Mouse (Mus musculus) testis, adult 2 months (tissue): Measurements from ENCODE around the gene Gm10842. TPM values are rescaled to one million over a fixed set of nuclear protein-coding genes. Genes with fewer than 3 reads are reported as not detected.
"Not testable (repeated sequence)": the region's sequence is repeated elsewhere in the genome, so short reads cannot be mapped to it uniquely, and the experiment has no call there.

Source experiments
- H3K27ac ChIP-seq: fragments of 200-500 bp; 2 replicates; pipeline ENCODE4 v1.5.1; 2012; ENCODE audit warnings: low read depth, low read length; ENCODE audit not compliant: control insufficient read depth, insufficient read depth
- H3K27me3 ChIP-seq: fragments of 200-500 bp; 2 replicates; pipeline ENCODE4 v1.6.1; 2012; ENCODE audit warnings: mild to moderate bottlenecking, low read length, moderate library complexity; ENCODE audit not compliant: control insufficient read depth, insufficient read depth
- H3K36me3 ChIP-seq: fragments of 200-500 bp; 2 replicates; pipeline ENCODE4 v1.6.1; 2012; ENCODE audit warnings: mild to moderate bottlenecking, low read length; ENCODE audit not compliant: control insufficient read depth, insufficient read depth
- H3K4me1 ChIP-seq: fragments of 200-500 bp; 2 replicates; pipeline ENCODE4 v1.6.1; 2012; ENCODE audit warnings: low read length; ENCODE audit not compliant: control insufficient read depth, insufficient read depth
- H3K4me3 ChIP-seq: fragments of 200-500 bp; 2 replicates; pipeline ENCODE4 v1.5.1; 2012; ENCODE audit warnings: low read depth, mild to moderate bottlenecking, low read length, moderate library complexity, mixed read lengths; ENCODE audit not compliant: control insufficient read depth
- CTCF ChIP-seq: fragments of 200-500 bp; IDR thresholded peaks from 2 replicates; pipeline ENCODE4 v1.5.1; 2012; ENCODE audit warnings: low read depth, mild to moderate bottlenecking, inconsistent platforms, low read length, moderate library complexity; ENCODE audit not compliant: control insufficient read depth, insufficient read depth, insufficient replicate concordance
- POLR2A ChIP-seq: fragments of 200-500 bp; IDR thresholded peaks from 2 replicates; pipeline ENCODE4 v1.6.1; 2012; ENCODE audit warnings: low read depth, mild to moderate bottlenecking, inconsistent platforms, low read length, moderate library complexity; ENCODE audit not compliant: control insufficient read depth
- polyA plus RNA-seq: library from polyadenylated mRNA; depleted of rRNA; stranded (reverse); fragments of >200 nt; gene quantifications from 2 replicates; pipeline ENCODE4 v1.2.3, GENCODE M21; 2012

Gm10842 gene
- polyA plus RNA-seq, 1 experiment, result not detected

- TF ChIP-seq POLR2A (no peak), CTCF (no peak)
- Histone ChIP-seq H3K27me3 (no peaks in the 10 kb centered on the region), H3K27ac (peak overlapping the region; percentile 45), H3K4me1 (peaks cover 5% of the 10 kb centered on the region), H3K4me3 (peak overlapping the region; percentile 100), H3K36me3 (no peaks in the 10 kb centered on the region)
These were observed 20.1 kb upstream of the Gm10842 start for GRCm38 (mm10) chr11:105126520-105127029.

- TF ChIP-seq POLR2A, result no peak
- no peak for TF ChIP-seq CTCF
- no peak overlapping the region for H3K4me3 ChIP-seq
- H3K36me3 ChIP-seq, result peaks cover 6% of the 10 kb centered on the region
- no peaks in the 10 kb centered on the region for H3K4me1 ChIP-seq
- H3K27ac ChIP-seq, result no peak overlapping the region
- no peaks in the 10 kb centered on the region for H3K27me3 ChIP-seq
These were observed 11.0 kb upstream of the Gm10842 start for GRCm38 (mm10) chr11:105135692-105136091.

DNA sequence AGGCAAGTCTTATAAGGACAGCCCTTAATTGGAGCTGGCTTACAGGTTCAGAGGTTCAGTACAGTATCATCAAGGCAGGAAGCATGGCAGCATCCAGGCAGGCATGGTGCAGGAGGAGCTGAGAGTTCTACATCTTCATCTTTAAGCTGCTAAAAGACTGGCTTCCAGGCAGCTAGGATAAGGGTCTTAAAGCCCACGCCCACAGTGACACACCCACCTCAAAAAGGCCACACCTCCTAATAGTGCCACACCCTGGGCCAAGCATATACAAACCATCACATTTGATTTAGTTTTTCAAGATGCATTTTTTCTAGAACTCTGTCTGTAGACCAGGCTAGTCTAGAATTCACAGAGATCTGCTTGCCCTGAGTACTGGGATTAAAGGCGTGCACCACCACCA, 9.4 kb upstream of the Gm10842 start:
- H3K4me1 ChIP-seq, H3K36me3 ChIP-seq, H3K27ac ChIP-seq, H3K4me3 ChIP-seq, H3K27me3 ChIP-seq: not testable (repeated sequence)

DNA sequence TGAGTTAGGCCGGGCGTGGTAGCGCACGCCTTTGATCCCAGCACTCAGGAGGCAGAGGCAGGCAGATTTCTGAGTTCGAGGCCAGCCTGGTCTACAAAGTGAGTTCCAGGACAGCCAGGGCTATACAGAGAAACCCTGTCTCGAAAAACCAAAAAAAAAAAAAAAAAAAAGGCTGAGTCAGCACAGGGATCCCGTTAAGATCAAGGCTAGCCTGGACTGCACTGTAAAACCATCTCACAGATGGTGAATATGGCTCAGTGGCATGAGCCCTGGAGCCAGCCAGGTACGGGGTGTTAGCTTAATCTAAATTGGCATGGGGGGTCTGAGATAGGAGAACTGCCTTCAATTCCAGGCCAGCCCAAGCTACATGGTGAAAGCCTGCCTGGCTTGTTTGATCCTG, 6.2 kb upstream of the Gm10842 start:
- H3K27me3 ChIP-seq, H3K36me3 ChIP-seq, H3K4me1 ChIP-seq, H3K27ac ChIP-seq, H3K4me3 ChIP-seq: not testable (repeated sequence)

- Histone ChIP-seq H3K36me3 (peaks cover 3% of the 10 kb centered on the region; the same call in 1 of the 2 replicates), H3K4me3 (no peak overlapping the region), H3K27me3 (no peaks in the 10 kb centered on the region), H3K27ac (no peak overlapping the region), H3K4me1 (no peaks in the 10 kb centered on the region)
- TF ChIP-seq POLR2A (no peak), CTCF (no peak)
These were observed 5.6 kb upstream of the Gm10842 start for GRCm38 (mm10) chr11:105141115-105141514.

- H3K27me3 ChIP-seq, result no peaks in the 10 kb centered on the region
- no peaks in the 10 kb centered on the region for H3K4me1 ChIP-seq
- H3K27ac ChIP-seq, result no peak overlapping the region
- no peak overlapping the region for H3K4me3 ChIP-seq
- no peak for TF ChIP-seq CTCF
- no peaks in the 10 kb centered on the region; the same call in 1 of the 2 replicates for H3K36me3 ChIP-seq
These were observed 3.1 kb upstream of the Gm10842 start for GRCm38 (mm10) chr11:105143564-105143963.

GRCm38 (mm10) chr11:105144084-105144483, 2.6 kb upstream of the Gm10842 start:
- Histone ChIP-seq H3K27ac (no peak overlapping the region), H3K27me3 (no peaks in the 10 kb centered on the region), H3K4me3 (no peak overlapping the region), H3K36me3 (no peaks in the 10 kb centered on the region; the same call in 1 of the 2 replicates), H3K4me1 (no peaks in the 10 kb centered on the region)
- TF ChIP-seq CTCF (no peak), POLR2A (no peak)

DNA sequence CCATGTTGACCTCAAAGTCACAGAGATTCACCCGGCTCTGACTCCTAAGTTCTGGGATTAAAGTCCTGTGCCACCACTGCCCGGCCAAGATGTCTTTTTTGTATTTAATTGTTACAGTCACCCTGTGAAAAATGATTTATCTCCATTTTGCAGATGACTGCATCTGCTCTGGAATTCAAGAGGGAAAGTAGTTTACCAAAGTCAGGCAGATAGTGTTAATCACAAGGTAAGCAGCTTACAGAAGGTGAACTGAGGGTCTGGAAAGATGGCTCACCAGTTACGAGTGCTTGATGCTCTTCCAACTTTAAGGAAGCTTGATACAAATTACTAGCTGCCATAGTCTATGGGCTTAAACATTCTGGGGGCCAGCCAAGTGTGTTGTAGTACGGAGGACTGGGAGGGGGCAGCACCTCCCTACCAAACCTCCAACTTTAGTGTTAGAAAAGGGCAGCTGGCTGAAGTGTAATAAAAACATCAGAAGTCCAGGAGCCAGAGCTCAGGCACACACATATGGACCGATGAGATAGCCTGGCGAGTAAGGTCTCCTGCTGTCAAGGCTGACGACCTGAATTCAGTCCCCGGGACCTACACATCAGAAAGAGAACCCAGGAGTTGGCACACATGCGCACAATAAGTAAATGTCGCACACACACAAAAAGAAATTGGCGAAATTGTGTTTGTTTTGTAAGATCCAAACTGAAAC, 2.0 kb upstream of the Gm10842 start:
- no peak overlapping the region for H3K4me3 ChIP-seq
- TF ChIP-seq POLR2A, result no peak
- no peak for TF ChIP-seq CTCF
- H3K27ac ChIP-seq, result no peak overlapping the region
- H3K36me3 ChIP-seq, result no peaks in the 10 kb centered on the region
- H3K4me1 ChIP-seq, result no peaks in the 10 kb centered on the region
- H3K27me3 ChIP-seq, result no peaks in the 10 kb centered on the region

- H3K4me3 ChIP-seq, result no peak overlapping the region
- H3K4me1 ChIP-seq, result no peaks in the 10 kb centered on the region
- TF ChIP-seq POLR2A (no peak), CTCF (no peak)
- no peak overlapping the region for H3K27ac ChIP-seq
- H3K27me3 ChIP-seq, result no peaks in the 10 kb centered on the region
- no peaks in the 10 kb centered on the region for H3K36me3 ChIP-seq
These were observed 1.5 kb upstream of the Gm10842 start for GRCm38 (mm10) chr11:105145211-105145610.
